Mouse (Mus musculus) thymus, postnatal 0 days (tissue): Measurements from ENCODE around the gene Bbs12. TPM values are rescaled to one million over a fixed set of nuclear protein-coding genes. Genes with fewer than 3 reads are reported as not detected.

Experiments used
- polyA plus RNA-seq: library from polyadenylated mRNA; unstranded; fragments of >200 nt; fragmentation: Nextera tagmentation; extraction: Ambion mirVana; gene quantifications from 2 replicates; pipeline ENCODE4 v1.2.1, GENCODE M21; 2015

Gene Bbs12
- polyA plus RNA-seq, 1 experiment from 2014 or later, result 4.6 TPM

Other genes starting within 250 kb of the Bbs12 start
- gene Adad1, start 249.0 kb upstream of the Bbs12 start, polyA plus RNA-seq, result 0.20 TPM in 1 of 2 replicates, not detected in the other
- 0.69 and 0.87 TPM in 2 replicates for gene Il2, start 186.6 kb upstream of the Bbs12 start, polyA plus RNA-seq
- 0.22 and 0.26 TPM in 2 replicates for gene Il21, start 79.9 kb upstream of the Bbs12 start, polyA plus RNA-seq
- 1.8 and 2.6 TPM in 2 replicates for gene Cetn4, start 154 bp downstream of the Bbs12 start, polyA plus RNA-seq
- 0.22 and 1.1 TPM in 2 replicates for gene Fgf2, start 35.8 kb downstream of the Bbs12 start, polyA plus RNA-seq
- gene Spata5, start 107.3 kb downstream of the Bbs12 start, polyA plus RNA-seq, result 26.8 and 33.9 TPM in 2 replicates
- 14.4 and 15.4 TPM in 2 replicates for gene Nudt6, start 107.7 kb downstream of the Bbs12 start, polyA plus RNA-seq